Mouse (Mus musculus) embryo, embryonic 9.5 days (tissue): ENCODE measurements around the gene Ak1.

Experiments used
- DNase-seq: peaks from one replicate; pipeline ENCODE4 v3.0.0-alpha.2; 2017; ENCODE audit errors: extremely low spot score

The Ak1 gene

DNA sequence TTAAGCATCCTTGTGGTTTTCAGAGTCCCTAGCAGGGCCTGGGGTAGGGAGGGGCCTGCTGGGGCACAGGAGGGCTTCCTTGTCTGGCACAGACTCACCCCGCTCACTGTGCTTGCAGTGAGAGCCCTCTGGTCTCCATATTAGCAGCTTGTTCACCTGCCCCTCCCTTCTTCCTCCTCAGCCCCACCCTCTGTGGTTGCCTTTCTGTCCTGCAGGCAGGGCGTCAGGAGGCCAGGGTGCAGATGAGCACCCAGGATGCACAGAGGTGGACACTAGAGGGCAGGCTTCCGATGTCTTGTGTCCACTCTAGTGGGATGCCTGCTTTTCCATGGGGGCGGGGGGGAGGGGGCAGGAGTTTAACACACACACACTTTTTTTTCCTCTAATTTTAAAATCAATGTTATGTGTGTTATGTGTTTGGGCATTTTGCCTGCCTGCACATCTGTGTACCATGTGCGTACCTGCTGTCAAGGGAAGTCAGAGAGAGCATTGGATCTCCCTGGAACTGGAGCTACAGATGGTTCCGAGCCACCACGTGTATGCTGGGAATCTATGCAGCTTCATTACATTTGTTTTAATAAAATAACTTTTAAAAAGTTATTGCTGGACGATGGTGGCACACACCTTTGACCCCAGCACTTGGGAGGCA lies 20.0 kb upstream of the Ak1 start:
- no peak for DNase-seq

DNA sequence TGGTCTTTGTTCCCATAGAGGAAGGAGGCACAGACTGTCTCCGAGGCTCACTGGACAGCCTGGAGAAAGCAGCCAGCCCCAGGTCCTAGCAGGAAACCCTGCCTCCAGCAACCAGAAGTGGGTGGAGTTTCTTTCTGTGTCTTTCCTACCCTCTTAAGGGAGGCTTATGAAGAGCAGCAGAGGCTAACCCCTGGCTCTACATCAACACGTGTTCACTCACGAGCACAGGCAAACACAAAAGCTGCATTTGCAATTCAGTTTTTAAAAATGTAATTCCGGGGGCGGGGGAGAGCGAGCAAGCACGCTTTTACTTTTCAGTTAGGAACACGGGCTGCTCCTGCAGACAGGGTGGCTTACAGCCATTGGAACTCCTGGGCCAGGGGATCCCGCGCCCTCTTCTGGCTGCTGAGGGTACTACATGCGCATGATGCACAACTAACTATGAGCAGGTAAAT lies 18.9 kb upstream of the Ak1 start:
- DNase-seq, result peak; percentile 93

DNA sequence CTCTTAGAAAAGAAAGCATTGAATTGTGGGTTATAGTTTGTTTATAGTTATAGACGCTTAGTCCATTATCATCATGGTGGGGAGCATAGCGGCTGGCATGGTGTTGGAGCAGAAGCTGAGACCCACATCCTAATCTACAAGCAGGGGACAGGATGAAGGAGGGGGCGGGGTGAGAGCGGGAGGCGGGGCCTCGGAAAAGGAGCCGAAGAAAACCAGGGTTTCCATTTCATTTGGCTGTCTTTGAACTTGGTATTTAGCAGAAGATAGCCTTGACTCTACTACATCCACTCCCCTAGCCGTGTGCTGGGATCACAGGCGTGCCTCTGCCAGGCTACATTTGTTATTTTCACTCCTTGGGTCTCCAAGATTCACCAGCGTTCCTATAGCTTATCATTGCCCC lies 16.9 kb upstream of the Ak1 start:
- DNase-seq, result no peak

DNA sequence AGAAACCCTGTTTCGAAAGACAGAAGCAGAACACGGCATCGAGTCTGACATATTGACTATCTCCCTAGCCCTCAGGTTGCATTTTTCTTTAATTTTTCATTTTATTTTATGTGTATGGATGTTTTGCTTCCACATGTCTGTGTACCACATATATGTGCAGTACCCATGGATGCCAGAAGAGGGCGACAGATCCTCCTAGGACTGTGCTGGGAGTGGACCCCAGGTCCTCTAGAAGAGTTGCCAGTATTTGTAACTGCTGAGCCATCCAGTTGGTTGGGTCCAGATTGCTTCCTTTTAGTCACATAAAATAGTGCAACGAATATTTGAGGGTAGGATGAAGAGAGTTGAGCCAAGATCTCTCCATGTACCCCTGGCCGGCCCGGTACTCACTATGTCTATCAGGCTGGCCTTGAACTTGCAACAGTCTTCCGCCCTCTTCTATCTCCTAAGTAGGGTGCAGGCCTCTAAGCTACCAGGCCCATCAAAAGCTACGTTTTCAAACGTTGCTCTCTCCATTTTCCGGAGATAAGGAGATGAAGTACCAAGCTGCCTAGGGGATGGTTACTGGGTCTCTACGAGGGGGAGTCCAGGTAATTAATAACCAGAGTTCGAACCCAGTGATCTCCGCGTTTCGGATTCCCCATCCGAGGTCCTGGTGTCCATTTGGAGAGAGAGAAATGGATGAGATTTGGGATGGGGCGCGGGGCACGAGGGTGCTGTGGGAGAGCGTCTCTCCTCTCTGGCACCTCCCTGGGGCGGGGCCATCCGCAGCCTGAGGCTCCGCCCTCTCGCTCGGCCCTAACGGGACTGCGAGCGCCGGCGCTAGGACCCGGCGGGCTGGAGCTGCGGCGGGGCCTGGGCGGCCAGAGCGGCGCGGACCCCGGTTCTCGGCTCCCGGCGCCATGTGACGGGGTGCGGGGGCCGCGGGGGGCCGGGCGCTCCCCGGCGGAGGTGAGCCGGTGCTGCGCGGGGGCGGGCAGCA lies 15.1 kb upstream of the Ak1 start:
- peak; percentile 81 for DNase-seq

DNA sequence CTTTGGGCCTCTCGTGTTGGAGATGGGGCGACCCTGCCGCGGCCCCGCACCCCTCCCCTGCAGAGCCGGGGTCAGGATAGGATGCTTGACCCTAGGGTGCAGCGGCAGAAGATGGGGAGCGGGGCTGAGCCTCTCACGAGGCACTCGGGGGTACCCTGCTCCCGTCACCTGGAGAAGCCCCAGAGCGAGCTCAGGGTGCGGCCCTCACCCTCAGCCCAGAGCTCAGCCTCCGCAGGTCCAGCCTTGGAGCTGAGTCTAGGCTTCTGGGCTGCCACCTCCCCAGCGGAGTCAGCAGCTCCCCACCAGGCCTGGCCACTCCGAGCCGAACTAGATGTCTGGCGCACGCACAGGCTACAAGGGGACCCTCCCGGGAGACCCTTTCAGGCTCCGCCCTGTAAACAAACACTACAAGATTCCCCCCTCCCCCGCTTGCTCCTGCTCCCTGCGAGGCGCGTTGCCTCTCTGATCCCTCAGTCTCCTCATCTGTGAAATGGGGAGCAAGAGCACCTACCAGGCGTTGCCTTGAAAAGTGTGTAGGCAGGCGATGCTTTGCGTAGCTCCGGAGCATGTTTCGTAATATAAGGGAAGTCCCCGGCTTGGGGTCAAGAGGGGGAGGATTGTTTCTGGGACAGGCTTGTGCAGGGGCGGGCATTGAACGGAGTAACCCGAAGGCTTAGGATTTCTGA lies 14.2 kb upstream of the Ak1 start:
- peak; percentile 67 for DNase-seq

DNA sequence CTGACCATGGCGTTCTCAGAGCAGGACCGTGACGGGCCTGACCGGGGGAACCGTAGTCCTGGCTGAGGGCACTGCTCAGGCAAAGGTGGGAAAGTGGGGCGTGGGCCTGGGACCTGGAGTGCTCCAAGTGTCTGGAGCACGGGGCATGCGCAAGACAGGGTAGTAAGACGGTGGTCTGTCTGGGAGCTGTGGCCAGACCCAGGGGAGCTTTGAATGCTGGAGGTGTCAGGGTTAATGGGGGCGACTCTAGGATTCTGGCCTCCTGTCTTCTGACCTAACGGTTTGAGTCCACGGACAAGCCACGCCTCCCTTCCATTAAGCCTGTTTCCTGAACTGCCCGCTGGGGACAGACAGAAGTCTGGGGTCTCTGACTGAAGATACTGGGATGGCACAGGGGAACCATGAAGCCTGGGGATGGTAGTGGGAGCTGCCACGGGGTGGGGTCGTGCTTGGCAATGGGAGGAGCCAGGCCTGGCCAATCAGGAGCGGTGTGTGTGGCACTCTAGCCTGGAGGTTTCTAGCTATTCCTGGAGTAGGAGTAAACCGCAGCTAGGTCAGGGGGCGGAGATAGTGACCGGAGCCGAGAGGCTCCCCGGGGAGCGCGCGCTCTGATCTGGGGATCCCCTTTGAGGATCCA lies 13.3 kb upstream of the Ak1 start:
- DNase-seq, result peak; percentile 79

DNA sequence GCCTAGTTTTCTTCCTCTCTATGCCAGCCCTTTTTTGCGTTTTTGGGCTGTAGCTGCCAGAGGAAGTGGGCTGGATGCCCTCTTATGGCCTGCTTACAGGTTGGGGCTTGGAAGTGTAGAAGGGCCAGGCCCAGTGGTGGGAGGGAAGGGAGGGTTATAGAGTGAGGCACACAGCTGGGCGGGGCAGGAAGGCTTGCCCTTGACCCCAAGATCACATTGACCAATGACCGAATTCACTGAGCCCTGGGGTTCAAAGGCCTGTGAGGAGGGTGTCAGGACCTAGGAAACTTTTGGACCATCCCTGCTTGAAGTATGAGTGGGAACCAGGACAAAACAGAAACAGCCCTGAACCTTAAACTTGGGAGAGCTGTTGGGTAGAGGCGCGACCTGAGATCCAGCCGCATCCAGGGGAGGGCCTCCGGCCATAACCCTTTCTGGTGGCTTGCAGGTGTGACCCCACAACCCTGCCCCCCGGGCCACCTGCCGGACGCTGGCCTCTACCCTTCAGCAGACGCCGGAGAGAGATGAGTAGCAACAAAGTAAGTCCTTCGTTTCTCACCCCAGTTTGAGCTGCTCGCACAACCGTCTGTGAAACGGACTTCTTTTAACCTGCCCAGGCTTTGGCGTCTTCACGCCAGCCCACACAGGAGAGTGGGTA lies 12.7 kb upstream of the Ak1 start:
- DNase-seq, result no peak

DNA sequence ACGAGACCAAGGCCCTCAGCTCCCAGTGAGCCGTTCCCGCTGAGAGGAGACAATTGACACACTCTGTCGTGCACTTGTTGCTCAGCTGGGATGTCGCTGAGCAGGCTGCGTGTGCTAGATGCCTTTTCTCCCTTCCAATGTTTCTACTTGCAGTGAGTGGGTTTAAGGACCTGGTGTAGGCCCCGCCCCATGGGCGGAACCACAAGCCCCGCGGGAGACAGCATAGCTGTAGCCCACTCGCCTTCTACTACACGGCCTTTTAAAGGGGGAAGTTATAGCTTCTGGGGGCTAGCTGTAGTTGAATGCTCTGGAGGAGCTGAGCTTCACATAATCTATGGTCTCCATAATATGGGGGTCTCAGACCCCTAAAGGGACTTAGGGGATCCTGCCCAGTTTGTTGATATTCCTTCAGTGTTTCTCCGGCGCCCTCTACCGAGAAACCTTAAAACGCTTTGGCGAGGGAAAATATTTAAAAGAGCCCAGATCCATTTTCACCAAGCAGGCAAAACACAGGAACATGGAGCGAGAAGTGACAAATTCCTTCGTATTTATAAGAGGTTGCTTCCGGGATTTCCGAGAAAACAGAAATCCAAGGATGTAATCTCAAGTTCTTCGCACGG lies 10.8 kb upstream of the Ak1 start:
- peak; percentile 65 for DNase-seq

DNA sequence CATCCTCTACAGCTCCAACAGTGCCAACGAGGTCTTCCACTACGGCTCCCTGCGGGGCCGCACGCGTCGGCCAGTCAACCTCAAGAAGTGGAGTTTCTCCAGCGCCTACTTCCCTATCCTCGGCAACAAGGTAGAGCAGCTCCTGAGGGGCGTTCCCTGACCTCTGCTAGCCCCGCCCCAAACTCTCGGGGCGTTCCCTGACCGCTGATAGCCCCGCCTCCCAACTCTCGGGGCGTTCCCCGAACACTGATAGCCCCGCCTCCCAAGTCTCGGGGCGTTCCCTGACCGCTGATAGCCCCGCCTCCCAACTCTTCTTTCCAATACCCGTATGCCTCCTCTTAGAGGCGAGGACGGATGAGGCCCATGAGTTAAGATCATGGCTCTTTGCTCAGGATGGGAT lies 9.3 kb upstream of the Ak1 start:
- no peak for DNase-seq

DNA sequence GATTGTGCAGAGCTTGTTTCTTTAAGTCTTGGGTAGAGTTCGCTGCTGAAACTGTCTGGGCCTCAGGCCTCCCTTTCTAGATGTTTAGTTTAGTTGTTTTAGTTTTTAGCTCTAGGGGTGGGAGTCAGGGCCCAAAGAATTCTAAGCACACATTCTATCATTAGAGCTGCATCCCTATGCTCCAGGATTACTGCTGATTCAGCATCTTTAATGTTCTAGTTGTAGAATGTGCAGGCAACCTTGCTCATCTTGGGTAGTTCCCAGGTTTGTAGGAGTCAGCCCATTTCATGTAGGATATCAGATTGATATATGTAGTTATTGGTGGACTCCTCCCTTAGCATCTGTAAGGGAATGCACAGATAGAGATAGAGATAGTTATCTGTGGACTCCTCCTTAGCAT lies 4.4 kb upstream of the Ak1 start:
- no peak for DNase-seq

DNA sequence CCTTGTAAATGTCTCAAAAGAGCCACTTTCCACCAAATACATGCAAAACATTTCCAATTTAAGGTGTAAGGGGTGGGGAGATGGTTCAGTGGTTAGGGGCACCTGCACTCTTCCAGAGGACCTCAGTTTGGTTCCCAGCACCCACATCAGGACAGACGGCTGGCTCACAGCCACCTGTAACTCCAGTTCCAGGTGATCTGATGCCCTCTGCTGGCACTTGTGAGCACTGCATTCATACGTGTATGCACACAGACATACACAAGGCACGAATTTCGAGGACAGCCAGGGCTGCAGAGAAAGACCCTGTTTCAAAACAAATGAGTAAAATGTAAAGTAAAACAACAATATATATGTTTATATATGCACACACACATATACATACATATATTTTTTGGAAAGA lies 4.0 kb upstream of the Ak1 start:
- no peak for DNase-seq

DNA sequence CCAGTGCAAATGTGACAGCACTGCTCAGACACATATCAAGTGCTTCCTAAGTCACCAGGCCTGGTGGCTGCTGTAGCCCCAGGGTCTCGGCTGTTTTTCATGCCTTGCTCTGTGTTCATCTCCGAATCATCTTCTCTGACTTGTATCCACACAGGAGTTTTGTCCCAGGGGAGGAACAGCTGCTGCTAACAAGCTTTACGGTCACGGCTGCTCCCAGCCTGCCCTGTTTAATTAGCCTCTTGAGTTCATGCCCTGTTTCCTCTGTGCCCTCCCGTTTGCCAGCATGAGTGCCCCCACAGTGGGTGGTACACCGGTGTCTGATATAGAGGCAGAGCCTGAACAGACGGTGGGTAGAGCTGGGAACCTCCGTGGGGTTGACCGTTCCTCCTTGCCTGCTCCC lies 3.5 kb upstream of the Ak1 start:
- DNase-seq, result no peak

DNA sequence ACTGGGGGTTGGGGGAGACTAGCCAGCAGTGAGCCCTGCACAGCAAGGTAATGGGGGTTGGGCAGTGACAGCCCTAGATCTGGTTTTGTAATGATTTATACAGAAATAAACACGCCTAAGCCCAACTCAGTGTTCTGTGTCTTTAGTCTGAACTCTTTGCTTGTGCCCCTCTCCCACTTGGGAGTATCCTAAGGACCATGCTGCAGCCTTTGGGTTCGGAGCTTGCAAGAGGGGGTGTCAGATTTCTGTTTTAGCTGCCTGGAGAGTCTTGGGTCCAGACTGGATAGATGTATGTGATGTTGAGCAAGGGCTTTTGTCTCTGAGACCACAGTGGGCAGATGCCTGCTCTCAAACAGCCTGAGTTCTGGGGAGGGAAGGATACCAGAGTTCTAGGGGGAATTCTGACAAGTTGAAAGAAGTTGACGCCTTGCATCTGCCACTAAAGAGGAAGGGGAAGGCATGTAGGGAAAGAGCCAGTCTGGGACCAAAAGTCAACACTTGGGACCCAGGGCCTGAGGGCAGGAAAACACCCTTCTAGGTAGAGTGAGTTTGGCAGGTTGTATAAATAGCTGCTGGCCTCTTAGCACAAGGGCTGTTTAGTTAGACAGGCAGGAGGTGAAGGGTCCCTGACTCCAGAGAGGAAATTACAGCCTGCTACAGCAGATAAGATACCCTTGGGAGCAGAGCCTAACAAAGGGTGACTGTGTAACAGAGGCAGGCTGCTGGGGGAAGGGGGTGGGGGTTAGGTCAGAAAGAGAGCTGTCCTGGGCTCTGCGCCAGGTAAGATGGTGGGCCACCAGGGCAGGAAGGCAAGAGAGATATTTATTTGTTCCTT lies 659 bp upstream of the Ak1 start:
- DNase-seq, result peak; percentile 65

DNA sequence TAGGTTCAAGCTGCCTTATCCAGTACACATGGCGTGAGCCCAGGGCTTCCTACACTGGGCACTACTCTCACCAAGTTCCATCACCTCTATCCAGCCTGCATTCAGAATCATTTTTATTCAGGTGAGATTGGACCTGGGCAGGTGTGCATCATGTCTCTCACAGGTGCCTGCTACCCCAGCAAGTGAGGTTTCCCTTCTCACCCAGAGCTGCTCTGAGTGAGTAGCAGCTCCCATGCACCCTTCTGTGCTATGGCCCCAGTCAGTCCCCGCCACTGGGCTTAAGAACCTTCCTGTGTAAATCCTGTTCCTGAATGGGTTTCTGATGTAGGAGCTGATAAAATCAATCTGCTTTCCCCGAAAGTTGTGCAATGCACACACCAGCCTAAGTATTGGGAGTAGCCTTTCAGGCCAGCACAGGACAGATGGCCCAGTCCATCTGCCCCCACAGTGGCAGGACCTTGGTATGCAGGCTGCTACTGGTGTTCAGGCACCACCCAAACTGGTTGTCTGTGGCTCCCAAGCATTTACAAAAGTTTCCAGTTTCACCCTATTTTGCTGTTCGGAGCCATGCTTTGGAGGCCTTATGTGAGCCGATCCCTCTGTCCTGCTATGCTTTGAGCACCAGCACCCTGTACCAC lies 2.7 kb downstream of the Ak1 start:
- DNase-seq, result no peak

DNA sequence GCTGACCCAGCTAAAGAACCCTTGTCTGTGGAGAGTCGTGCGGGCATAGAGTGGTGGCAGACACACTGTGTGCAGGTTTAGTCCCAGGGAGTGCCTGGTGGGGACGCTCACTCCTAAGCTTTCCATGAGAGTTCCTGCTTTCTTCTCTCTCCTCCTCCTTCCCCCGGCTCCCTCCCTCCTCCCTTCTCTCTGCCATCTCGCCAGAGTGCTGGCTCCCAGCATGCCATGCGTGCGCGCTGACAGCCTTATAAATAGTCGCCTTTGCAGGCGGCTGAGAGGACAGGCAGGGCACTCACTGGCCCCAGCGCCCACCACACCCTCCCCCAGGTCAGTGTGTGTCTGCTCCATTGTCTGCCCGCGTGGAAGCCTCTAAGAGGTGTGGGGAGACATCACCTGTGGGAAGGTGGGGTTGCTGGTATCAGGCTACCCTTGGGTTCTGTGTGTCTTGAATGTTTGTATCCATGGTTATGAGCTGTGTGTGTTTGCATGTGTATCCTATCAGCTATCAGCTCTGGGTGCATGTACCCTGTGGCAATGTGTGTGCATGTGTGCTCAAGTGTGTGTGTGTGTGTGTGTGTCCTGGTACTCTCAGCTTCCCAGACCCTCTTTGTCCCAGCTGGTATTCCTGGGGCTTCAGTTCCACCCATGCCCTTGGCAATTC lies 3.8 kb downstream of the Ak1 start:
- DNase-seq, result peak; percentile 80

DNA sequence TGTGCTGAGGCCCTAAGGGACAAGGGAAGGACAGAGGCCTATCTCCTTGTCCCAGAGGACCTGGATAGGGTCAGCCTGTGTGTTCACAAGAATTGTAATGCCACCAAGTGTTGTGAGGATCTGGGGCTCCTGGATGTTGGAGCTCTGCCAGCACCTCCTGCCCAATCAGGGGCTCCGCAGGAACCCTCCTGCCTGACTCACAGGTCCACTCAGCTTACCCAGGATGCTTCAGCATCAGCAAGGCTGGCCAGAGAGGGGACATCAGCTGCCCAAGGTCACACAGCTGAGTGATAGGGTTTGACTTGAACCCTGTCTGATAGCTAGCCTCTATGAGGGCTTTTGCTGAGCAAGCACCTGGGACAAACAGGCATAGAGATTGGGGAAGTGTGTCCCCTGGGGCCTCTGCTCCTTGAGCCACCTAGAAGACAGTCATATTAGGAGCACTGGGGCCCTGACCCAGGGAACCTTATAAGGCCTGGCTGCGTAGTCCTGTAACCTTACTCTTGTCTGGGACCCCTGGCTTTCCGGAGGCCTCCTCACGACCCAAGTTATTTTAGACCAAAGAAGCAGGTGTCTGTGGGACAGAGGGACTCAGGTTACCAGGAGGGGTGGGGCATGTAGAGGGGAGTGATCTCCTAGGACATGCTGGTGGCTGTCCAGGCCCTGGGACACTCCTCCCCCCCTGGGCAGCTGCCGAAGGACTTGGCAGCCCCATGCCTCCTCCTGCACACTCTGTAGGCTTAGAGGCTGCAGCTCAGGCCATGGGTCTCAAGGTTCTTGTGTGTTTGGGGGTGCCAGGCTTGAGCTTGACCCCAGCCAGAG lies 4.5 kb downstream of the Ak1 start:
- DNase-seq, result no peak

DNA sequence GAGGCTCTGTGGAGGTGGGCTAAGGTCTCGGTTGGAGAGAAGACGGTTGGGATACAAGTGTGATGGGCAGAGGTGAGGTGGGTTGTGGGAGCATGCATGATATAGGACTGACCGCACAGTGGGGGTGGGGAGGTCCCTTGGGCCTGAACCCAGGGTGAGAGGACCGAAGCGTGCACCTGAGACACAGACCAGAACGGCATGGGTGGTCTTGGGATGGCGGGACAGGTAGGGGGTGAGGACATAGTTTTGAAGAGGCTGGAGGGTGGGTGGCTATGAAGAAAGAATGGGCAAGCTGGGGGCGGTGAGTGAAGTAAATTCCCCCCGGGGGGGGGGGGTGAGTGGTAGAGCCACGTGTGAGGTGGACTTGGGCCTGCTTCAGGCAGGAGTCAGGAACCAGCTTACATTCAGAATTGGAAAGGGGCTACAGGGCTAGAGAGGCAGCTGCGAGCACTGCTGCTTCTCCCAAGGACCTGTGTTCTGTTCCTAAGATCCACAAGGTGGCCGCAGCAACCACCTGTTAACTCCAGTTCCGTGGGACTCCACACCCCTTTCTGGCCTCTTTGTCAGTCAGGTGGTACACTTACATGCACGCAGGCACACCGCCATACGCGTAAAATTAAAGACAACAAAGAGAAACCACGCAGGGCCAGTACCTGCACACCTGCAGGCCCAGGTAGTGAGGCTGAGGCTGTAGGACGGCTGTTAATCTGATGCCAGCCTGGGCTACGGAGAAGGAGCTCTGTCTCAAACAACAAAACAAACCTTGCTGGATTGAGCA lies 5.9 kb downstream of the Ak1 start:
- no peak for DNase-seq
